Mouse (Mus musculus) adrenal gland, adult (tissue): ENCODE measurements around the gene Ablim2.
A peak's percentile ranks its signal among the peaks of the same experiment; 100 is the strongest.

Experiments used
- DNase-seq, 2 experiments: peaks; one replicate each; pipeline ENCODE4 v3.0.0; 2022 to 2023; ENCODE audit warnings: low spot score in 1 of 2; ENCODE audit not compliant: inconsistent age in 2 of 2

The Ablim2 gene

GRCm38 (mm10) chr5:35903456-35903855, 145.8 kb downstream of the Ablim2 start:
- no peak for DNase-seq

- DNase-seq, result no peak
These were observed 147.6 kb downstream of the Ablim2 start for GRCm38 (mm10) chr5:35905283-35905682.

- DNase-seq, result no peak
These were observed 149.4 kb downstream of the Ablim2 start for GRCm38 (mm10) chr5:35907090-35907489.

DNA sequence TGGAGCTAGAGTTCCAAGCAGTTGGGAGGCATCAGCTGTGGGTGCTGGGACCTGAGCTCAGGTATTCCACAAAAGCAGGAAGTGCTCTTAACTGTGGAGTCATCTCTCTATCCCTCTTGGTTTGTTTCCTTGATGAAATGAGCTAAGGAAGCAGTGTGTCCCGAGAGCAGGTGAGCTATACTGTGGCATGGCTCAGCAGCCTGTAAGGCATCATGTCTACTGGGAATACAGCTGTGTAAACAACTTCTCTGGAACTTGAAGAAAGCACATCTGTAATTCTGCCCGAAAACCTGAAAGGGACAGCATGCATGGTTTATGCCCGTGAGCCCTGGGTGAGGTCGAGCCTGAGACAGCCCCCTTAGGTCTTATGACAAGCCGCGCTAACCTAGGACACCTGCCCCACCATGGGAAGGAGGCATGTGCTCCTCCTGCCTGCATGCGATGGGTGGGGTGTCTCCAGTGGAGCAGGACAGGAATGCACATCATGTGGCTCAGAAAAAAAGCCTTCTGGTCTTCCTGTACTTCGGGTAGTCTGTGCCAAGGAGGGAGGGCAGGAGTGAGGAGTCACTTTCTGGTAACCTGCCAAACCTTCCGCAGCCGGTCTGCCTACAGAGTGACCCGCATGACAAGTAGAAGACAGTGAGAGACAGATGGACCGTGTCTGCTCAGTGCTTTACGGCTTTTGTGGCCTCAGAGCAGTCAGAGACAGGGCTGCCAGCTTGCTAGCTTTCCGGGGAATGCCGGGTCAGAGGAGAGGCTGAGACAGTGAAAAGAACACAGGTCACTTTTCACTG, 150.2 kb downstream of the Ablim2 start:
- DNase-seq, result peak; percentile 91 to 94

DNA sequence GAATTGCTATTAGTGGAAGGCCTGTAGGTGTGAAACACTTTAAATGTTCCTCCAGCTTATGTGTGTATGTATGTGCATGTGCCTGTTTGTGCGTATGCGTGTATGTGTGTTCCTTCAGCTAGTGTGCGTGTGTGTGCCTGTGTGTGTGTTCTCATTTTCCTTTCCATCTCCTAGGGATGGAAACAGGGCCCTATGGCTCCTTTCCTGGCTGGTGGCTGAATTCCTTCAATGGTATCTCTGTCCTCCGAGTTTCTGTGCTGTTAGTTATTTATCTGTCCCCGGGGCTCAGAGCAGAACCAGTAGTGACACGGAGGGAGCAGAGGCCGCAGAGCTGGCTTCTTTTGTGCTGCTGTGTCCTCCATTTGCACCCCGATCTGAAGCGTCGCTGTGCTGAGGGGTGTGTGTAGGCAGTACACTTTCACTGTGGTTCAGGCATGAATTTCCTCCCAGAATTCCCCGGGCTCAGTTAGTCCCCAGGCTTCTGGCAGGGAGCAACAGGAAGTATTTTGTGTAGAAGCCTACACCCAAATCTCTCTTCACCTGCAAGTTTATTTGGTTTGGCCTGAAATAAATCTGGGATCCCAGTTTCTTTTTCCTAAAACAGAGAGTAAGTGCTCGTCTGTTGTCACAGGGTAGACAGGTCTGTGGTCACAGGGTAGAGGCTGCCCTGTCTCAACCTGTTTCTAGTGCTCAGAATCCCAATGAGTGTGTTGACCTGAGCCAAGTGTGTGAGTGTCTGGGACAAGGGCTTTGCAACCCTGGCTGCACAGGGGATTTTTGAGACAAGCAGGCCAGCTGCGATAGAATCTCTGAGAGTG, 151.2 kb downstream of the Ablim2 start:
- no peak for DNase-seq

- DNase-seq, result peak; percentile 65 to 71
These were observed 158.1 kb downstream of the Ablim2 start for GRCm38 (mm10) chr5:35915629-35916300.

DNA sequence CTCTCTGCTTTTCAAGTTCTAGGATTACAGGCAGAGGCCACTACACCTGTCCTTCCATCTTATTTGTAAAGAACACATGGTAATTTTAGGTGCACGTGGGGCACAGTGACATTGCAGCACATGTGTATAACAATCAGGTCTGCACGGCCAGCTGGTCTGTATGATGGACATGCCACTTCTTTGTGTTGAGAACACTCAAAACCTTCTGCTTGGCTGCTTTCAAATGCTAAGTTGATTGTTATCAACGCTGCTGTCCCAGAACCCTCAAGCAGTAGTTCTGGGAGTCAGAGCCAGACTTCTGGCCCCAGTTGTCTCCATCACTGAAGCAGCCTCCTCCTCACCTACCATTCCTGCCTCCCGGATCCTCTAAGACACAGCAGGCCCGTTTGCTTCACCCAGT, 159.0 kb downstream of the Ablim2 start:
- DNase-seq, result no peak

- DNase-seq, result no peak
These were observed 160.7 kb downstream of the Ablim2 start for GRCm38 (mm10) chr5:35918387-35918786.

DNA sequence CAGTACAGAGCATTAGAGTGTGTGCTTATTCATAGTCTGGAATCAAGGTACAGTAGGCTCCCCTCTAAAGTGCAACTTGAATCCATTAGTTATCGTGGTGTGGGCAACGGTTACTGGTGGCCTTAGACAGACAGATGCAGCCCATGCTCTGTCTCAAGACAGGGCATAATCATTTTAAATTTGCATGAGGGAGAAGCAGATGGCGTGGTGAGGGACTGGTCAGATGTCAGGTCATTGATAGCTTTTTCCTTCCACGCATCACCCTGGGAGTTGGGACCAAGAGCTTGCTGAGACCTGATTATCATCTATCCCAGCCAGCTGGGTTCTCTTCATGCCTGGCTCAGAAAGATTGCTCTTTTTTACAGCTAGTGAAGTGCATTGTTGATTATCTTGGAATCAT, 162.4 kb downstream of the Ablim2 start:
- no peak for DNase-seq

DNA sequence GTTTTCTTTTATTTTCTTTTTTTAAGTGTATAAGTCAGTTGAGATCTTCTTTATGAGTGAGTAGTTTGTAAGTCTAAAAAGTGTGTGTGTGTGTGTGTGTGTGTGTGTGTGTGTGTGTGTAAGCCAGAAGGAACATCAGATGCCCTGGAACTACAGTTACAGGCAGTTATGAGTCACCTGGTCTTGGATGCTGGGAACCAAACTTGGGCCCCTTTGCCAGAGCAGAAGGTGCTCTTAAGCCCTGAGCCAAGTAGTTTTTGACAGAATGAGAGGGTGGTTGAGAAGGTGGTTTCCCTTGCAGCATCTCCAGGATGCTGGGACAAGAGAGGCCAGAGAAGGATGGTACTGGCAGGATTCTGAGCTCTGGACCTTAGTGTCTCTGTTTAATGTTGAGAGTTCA, 162.9 kb downstream of the Ablim2 start:
- DNase-seq, result no peak

DNA sequence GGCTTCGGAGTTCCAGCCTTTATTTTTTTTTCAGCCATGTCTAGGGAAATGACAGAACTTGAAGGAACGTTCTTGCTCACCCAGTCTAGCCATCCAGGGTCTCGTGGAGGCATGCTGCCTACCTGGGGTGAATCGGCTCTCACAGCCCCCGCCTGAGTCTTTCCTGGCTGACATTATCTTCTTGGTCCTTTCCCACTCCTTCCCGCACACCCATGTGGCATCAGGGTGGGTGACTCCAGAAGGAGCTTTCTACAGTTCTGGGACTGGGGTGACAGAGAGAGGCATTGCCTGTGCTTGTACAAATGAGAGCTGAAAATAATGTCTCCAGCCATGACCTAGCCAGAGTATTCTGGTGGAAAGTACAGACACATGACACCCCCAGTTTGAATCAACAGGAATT, 163.5 kb downstream of the Ablim2 start:
- DNase-seq, result no peak

DNA sequence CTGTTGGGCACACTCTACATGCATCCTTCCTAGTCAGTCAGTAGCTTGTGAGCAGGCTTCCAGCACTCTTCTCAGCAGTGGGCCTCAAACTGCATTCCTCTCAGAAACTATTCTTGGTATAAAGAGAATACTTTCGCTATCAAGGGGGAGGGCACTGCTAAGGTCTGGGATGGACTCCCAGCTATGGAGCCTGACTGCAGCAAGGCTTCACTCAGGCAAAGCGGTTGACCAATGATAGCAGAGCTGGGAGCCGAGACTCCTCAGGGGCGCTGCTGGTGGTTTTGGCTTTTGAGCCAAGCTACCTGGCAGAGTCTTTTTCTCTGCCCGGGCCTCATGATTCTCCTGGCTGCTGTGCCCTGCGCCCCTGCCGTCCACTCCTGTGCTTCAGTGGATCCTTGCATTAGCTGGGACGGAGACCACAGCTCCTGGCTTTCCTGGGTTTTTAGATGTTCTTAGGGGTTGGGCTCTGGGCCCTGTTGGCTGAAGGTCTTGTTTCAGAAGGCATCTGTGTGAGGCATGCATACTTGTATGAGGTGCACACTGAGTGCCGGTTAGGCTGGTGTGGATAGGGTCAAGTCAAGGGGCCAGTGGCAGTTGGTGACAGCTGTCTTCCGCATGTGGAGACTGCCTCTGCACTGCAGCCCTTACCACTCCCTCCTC, 164.0 kb downstream of the Ablim2 start:
- peak; percentile 57 to 81 for DNase-seq

DNA sequence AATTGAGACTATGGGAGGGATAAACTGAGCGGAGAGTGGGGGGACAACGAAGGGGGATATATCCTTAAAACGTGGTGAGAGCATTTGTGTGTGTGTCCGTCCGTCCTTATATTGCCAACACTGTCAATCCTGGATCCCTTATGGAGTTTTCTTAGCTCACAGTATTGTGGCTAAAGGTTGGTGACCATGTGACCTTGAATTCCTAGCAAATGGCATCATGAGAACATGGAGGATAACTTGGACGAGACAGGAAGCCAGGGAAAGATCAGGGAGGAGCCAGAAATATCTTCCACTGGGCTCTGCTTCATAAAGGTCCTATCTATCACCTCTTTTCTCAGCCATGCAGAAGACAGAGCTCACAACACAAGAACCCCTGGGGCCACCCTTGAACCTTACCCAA, 165.8 kb downstream of the Ablim2 start:
- DNase-seq, result no peak

GRCm38 (mm10) chr5:35925171-35925634, 167.5 kb downstream of the Ablim2 start:
- no peak for DNase-seq

GRCm38 (mm10) chr5:35926511-35926910, 168.8 kb downstream of the Ablim2 start:
- DNase-seq, result no peak

GRCm38 (mm10) chr5:35931296-35931695, 173.6 kb downstream of the Ablim2 start:
- DNase-seq, result no peak

GRCm38 (mm10) chr5:35933059-35933458, 175.4 kb downstream of the Ablim2 start:
- no peak for DNase-seq
